Mouse (Mus musculus) erythroblast, adult 5-6 weeks (primary cell): ENCODE measurements around the gene Arhgap18. TPM values are rescaled to one million over a fixed set of nuclear protein-coding genes. Genes with fewer than 3 reads are reported as not detected.

ENCODE experiments used
- ATAC-seq: replicated peaks from 2 replicates; pipeline ENCODE4 v1.8.0; 2016; ENCODE audit warnings: moderate number of reproducible peaks, mild to moderate bottlenecking, moderate TSS enrichment, inconsistent platforms; ENCODE audit not compliant: poor library complexity, low FRiP score, severe bottlenecking
- total RNA-seq, 2 experiments: library from RNA; stranded (forward) in 1 of 2; stranded (reverse) in 1 of 2; fragments of 150-400 nt in 1 of 2; fragments of 200-764, 138-1000 nt in 1 of 2; gene quantifications; 2 replicates each; pipeline versions ENCODE4 v1.2.3 to v1.2.4; 2015 to 2017; ENCODE audit warnings: low replicate concordance in 2 of 2

Gene Arhgap18
- total RNA-seq, 2 experiments from 2014 or later, result 13.3 to 24.1 TPM

- ATAC-seq, result no peak
These were observed 20.3 kb downstream of the Arhgap18 start for GRCm38 (mm10) chr10:26773541-26773940.

DNA sequence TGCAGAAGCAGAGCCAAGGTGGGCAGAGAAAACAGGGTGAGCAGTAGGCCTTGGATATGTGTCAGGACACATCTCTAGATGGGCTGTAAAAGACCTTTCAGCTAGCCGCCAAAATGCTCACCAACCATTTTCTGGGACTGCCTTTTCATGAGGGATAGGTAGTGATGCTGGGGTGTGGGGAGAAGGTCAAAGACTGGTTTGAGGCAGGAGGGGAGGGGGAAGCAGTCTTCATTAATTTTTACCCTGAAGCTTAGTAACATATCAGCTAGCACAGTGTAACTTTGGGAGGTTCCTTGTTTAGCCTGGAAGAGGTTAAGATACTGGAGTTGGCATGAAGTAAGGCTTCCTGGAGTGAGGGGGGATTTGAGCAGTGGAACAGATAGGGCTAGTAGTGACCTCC lies 21.0 kb downstream of the Arhgap18 start:
- ATAC-seq, result no peak

DNA sequence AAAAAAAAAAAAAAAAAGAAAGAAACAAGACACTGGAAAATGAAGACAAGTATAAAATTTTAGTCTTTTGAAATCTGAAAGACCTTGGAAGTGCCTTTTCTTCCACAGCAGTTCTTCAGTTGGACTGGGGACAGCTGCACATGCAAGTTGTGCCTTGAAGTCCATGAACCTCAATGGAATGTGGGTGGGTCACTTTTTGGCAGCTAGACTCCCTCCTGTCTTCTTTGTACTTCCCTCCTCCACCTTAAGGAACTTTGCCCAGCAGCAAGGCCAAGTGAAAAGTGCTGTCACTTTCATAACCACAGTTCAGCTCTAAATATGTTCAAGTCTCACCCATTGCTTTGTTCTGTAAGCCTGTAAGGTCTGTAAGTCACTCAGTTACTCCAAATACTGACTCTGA lies 23.2 kb downstream of the Arhgap18 start:
- ATAC-seq, result no peak

DNA sequence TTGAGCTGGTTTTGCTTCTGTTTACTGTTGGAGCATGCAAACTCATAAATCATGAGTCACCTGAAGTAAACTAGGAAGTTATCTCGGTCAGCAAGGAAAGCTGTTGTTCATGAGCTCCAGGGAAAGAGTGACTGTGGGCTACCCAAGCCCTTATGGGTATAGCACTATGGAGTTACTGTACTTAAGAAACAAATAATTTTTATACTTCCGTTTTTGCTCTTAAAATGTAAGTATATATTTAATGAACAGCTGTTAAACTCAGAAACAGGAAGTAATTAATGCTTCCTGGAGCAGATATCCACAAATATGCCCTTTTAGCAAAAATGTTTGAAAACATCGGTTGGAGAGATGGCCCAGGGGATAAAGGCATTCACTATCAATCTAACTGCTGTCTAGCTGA lies 27.4 kb downstream of the Arhgap18 start:
- no peak for ATAC-seq

GRCm38 (mm10) chr10:26789680-26790079 lies 36.5 kb downstream of the Arhgap18 start:
- ATAC-seq, result no peak

DNA sequence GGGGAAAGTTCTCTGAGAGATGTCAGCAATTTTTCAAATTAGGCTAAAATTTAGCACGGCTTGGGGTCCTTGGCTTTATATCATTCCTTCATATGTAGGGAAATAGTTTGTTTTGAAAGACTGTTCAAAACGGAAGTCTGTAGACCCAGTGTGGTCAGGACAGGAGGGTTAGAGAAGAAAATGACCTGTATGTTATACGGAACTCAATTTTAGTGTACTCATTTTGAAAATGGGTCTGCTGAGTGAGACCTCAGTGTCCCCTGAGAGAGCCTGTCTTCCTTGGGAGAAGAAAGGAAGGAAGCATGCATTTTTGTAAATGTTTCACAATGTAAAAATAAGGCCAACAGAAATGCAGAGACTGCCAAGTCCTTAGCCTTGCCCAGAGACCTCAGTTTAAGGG lies 38.6 kb downstream of the Arhgap18 start:
- ATAC-seq, result no peak

- no peak for ATAC-seq
These were observed 39.8 kb downstream of the Arhgap18 start for GRCm38 (mm10) chr10:26793013-26793412.

DNA sequence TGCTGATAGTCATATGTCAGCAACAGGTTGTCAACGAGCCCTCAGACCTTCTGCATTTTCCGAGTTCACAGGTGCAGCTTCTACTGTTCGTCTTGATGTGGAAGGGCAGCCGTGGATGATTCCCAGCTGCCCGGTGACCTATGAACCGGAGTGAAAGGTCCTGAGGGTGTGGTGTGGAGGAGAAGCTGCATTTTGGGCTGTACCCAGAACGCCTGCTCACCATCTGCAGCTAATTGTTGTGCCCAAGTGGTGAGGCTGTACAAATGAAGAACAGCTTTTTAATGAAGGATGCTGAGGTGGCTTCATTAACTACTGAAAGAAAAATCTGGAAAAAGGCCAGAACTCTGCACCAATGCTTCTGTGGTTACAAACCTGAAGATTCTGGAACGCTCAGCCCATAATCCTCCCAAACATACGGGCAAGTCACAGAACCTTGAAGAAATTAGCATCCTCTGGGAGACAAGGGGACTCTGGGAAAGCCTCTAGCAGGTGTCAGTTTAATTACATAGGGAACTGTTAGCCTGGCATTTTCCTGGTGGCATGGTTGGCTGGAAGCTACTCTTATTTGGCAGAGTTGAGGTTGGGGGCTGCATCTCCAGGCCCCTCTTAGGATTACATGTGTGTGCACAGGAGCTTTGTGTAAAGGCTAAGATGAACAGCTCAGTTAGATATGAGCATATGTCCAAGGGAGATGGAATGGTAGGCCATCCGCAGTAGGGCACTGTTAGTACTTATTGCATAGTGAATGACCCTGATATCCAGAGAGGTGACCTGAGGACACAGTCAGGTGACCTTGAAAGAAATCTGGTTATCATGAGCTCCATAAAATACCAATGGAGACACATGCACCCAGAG lies 43.4 kb downstream of the Arhgap18 start:
- ATAC-seq, result no peak

GRCm38 (mm10) chr10:26797287-26797672 lies 44.1 kb downstream of the Arhgap18 start:
- ATAC-seq, result no peak

DNA sequence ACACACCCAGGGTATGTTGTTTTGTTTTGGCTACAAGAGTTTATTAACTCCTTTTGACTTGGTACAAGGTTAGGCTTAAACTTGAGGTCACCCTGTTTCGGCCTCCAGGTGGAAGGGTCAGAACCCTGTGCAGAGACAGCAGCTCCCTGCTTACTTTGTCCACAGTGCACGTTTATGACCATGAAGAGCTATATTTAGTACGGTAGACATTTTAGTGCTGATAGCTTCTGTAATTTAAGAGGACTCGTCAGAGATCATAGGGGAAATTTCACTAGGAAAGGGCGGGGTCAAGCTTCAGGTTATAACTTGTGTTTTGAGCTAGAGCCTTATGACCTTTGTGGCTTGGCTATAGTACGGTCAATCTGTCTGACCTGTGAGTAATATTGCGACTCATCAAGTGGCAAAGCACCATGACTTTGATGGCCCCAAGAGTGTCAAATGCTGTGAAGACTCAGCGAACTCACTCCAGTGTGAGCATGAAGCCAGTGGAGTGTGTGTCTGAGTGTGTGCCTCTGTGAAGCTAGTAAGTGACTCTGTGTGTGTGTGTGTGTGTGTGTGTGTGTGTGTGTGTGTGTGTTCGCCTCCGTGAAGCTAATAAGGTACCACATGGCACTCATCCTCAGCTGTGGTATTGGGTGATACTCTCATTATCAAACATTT lies 45.7 kb downstream of the Arhgap18 start:
- 0 out of 2 replicates have a peak, but pooled peaks have one; percentile 15 for ATAC-seq

DNA sequence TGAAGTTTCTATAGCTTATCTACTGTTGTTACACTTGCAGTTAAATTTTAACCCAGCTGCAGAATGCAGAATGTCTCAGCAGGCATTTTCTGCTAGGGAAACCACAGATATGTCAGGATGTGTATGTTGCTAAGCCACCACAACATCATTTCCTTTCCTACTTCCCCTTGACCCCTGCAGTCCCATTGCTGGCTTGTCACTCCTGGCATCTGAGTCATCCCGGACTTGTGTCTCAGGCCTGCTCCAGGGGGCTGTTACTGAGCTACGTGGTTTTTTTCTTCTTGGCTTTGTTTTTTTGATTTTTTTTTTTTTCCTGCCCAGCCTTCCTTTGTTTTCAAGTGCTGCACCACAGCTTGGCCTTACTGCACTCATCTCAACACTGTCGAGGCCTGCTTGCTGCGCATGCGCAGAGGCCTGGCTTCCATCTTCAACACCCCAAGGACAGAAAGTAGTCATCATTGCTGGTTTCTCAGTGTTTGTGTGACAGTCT lies 46.4 kb downstream of the Arhgap18 start:
- no peak for ATAC-seq

GRCm38 (mm10) chr10:26804351-26804983 lies 51.2 kb downstream of the Arhgap18 start:
- no peak for ATAC-seq

DNA sequence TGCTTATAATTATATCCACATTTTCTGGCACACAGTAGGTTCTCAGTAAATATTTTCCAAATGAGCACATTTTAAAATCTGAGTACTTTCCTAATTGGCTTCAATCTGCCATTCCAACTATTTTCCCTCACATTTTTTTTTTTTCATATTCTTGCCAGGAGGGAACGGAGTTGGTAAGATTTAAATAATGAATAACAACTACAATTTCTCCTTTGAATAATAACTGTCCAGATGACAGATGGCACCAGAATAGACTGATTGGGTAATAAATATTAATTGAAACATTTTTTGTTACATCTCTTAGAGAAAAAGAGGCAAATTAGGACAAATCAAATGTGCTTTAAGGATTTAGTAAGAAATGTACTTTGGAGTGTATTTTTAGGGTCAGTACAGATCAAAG lies 51.8 kb downstream of the Arhgap18 start:
- ATAC-seq, result no peak

- no peak for ATAC-seq
These were observed 52.9 kb downstream of the Arhgap18 start for GRCm38 (mm10) chr10:26806092-26806491.

DNA sequence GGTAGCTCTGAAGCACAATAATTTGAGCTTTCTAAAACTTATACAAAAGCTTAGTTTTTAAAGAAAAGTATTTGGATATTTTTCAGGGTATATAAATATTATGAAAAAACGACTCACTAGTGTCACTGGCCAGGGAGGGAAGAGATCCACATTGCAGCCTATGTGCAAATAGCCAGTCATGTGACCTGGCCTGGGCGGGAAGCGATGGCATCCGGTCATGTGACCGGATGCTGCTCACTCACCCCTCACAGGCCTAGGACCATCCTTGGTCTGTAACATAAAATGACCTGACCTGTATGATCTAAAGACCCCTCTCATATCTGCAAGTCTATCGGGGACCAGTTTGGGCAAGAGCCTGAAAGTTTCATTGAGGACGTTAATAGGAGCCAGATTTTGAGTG lies 56.8 kb downstream of the Arhgap18 start:
- ATAC-seq, result no peak

- ATAC-seq, result no peak
These were observed 57.6 kb downstream of the Arhgap18 start for GRCm38 (mm10) chr10:26810810-26811209.

GRCm38 (mm10) chr10:26811342-26811741 lies 58.1 kb downstream of the Arhgap18 start:
- ATAC-seq, result no peak

DNA sequence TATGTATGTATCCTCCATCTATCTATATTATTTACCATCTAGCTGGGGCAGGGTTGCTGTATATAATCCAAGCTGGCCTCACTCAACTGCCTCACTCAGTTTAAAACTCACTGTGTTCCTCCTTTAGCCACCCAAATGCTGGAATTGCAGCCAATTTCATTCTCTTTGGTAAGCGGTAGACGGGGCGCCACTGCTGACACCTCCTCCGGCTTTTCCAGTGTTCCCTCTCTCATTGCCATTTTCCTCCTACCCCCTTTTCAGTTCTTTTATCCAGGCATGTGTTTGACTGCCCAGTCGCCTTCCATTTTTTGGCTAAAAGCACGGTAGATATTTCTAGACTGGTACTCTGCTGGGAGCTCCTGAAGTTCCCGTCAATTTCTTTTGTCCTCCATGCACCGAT lies 62.4 kb downstream of the Arhgap18 start:
- no peak for ATAC-seq

DNA sequence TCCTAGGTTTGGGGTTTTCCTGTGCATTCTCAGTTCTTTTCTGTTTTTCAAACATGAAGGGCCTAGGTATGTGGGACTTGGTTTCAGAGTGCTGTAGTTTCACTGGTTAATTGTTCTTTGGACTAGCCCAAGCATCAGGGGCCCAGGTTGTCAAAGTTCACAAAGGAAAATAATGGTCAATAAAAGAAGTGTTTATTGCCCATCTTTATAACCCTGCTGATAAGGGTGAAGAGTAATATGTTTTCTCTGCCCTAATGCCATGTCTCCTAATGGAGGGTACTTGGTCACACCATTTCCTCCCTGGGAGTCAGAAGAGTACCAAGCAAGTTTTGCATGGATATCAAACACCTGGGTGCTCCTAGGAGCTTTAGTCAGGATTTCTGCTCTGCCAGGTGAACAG lies 67.1 kb downstream of the Arhgap18 start:
- no peak for ATAC-seq

DNA sequence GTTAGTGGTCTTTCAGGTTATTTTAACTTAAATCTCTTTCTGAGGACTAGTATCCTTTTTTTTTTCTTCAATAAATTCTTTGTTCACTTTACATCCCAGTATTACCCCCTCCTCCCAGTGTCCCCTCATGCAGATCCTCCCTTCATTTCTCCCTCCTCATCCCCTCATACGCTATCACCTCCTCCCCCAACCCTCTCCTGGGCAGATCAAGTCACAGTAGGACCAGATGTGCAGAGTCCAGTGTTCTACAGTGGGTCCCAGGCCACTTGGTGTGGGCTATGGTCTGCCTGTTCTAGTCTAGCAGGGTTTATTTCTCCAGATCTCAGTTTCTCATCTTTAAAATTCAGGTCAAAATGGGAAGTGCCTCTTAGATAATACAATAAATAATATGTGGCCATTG lies 67.7 kb downstream of the Arhgap18 start:
- no peak for ATAC-seq

GRCm38 (mm10) chr10:26823997-26824396 lies 70.8 kb downstream of the Arhgap18 start:
- ATAC-seq, result no peak
